In the genomic region with DNA sequence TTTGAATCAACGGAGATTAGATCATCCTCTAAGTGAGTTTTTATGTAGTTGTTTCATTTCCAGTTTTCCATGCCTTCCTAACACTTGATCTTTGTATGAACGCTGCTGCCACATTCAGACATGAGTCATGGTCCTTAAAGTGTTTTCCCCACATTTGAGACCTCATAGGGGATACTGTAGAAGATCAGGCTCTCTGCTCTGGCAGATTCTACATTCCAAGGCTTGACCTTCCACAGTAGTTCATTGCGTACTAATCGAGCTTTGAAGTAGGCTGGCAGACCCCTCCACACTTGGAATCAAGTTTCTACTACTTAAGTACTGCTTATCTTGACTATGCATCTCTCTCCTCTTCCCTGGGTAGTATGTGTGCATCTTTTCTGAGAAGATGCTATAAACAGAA, we compare ENCODE assay signal across 18 mouse cellular contexts.
"Had no signal": no experiment of that assay in that cellular context is flagged by ENCODE, and none has a peak within 500 bp of the region (broad histone marks: within the 10 kb centered on the region; RNA-seq: fewer than 3 reads in every experiment).

No protein-coding gene starts in this region.

- ATAC-seq: liver, embryonic 12.5 days; midbrain, embryonic 15.5 days had no signal

- H3K9me3 ChIP-seq: kidney, embryonic 15.5 days; limb, embryonic 10.5 days; limb, embryonic 13.5 days; liver, embryonic 12.5 days; liver, embryonic 15.5 days; lung, embryonic 15.5 days; midbrain, embryonic 12.5 days; midbrain, embryonic 15.5 days; stomach, embryonic 15.5 days had no signal

- H3K4me3 ChIP-seq: kidney, embryonic 15.5 days; limb, embryonic 10.5 days; limb, embryonic 13.5 days; liver, embryonic 12.5 days; liver, embryonic 15.5 days; lung, embryonic 15.5 days; midbrain, embryonic 12.5 days; midbrain, embryonic 15.5 days; stomach, embryonic 15.5 days had no signal

- DNase-seq: kidney, adult 11 months; kidney, adult 8-10 months; kidney, postnatal 10 days; kidney, postnatal 36 days; liver; lung, adult 18-20 months; lung, postnatal 14 days; thymus, postnatal 25 days had no signal

- H3K4me1 ChIP-seq: kidney, embryonic 15.5 days; limb, embryonic 10.5 days; limb, embryonic 13.5 days; liver, embryonic 12.5 days; liver, embryonic 15.5 days; midbrain, embryonic 12.5 days; midbrain, embryonic 15.5 days; stomach, embryonic 15.5 days had no signal

- H3K36me3 ChIP-seq: kidney, embryonic 15.5 days; limb, embryonic 10.5 days; limb, embryonic 13.5 days; liver, embryonic 12.5 days; liver, embryonic 15.5 days; lung, embryonic 15.5 days; midbrain, embryonic 12.5 days; midbrain, embryonic 15.5 days; stomach, embryonic 15.5 days had no signal

- H3K27me3 ChIP-seq: kidney, embryonic 15.5 days; limb, embryonic 13.5 days; liver, embryonic 12.5 days; liver, embryonic 15.5 days; lung, embryonic 15.5 days; midbrain, embryonic 12.5 days; midbrain, embryonic 15.5 days; stomach, embryonic 15.5 days had no signal

- H3K4me2 ChIP-seq: kidney, embryonic 15.5 days; limb, embryonic 13.5 days; liver, embryonic 12.5 days; liver, embryonic 15.5 days; lung, embryonic 15.5 days; midbrain, embryonic 12.5 days; midbrain, embryonic 15.5 days; stomach, embryonic 15.5 days had no signal

- H3K9ac ChIP-seq: kidney, embryonic 15.5 days; limb, embryonic 13.5 days; liver, embryonic 12.5 days; liver, embryonic 15.5 days; lung, embryonic 15.5 days; midbrain, embryonic 12.5 days; midbrain, embryonic 15.5 days; stomach, embryonic 15.5 days had no signal

- H3K27ac ChIP-seq: kidney, embryonic 15.5 days; limb, embryonic 10.5 days; limb, embryonic 13.5 days; liver, embryonic 12.5 days; liver, embryonic 15.5 days; lung, embryonic 15.5 days; macrophage; midbrain, embryonic 12.5 days; midbrain, embryonic 15.5 days; stomach, embryonic 15.5 days had no signal
